Mouse (Mus musculus) thymus, postnatal 10 days (tissue): ENCODE data around the gene Tkt.
"Not testable (repeated sequence)": the region's sequence is repeated elsewhere in the genome, so short reads cannot be mapped to it uniquely, and the experiment has no call there.

Experiments used
- DNase-seq, 2 experiments: peaks; one replicate each; pipeline ENCODE4 v3.0.0; 2021; ENCODE audit warnings: low spot score in 2 of 2

The Tkt gene

DNA sequence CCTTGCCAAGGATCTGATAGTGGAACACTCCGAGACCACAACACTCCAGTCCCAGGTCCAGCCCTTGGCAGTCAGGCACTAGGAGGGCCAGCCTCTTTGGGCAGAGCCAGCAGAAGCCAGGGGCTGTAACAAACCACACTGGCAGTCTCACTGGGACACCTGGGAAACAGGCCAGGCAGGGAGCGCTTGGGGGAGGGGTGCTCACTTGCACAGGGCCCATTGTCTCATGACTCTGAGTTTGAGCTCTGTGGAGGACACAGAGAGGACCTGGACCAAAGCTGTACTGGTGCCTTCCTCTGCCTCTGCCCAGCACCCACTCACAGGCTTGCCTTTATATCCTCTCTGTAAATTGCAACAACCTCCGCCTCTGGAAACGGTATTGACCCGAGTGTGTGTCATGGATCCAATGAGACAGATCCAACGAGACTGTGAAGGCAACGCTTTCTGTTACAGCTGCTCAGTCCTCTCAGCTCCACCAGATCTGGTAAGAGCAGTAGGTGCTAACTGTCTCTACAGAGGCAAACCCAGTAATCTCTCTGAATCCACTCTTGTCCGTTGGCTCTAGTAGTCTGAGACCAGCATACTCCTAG is at the start of gene Tkt:
Tkt (plus strand) TSS at position 229 of the 590 bp plus-strand sequence.
- DNase-seq, result no peak

DNA sequence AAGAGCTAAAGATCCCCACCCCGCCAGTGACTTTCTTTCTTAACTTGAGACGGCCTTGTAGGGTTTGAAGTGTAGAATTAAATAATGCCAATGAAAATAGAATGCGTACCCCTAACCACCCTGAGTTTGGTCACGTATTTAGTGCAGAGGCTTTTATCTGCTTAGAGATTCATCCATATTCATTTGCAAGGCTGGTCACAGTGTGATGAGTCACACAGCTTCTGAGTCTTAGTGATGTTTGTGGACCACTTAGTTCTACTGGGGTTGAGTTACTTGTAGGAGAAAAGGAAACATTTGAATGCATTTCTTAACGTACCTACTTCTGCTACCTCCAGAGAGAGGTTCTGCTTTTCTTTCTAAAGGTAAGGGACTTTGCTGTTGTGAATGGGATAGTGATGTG is 43.2 kb upstream of the Tkt start:
- no peak for DNase-seq

- DNase-seq, result no peak
Observed at GRCm38 (mm10) chr14:30510214-30510763, 37.9 kb upstream of the Tkt start.

- no peak for DNase-seq
Observed at GRCm38 (mm10) chr14:30512896-30513295, 35.3 kb upstream of the Tkt start.

- no peak for DNase-seq
Observed at GRCm38 (mm10) chr14:30515931-30516723, 32.0 kb upstream of the Tkt start.

- no peak for DNase-seq
Observed at GRCm38 (mm10) chr14:30519323-30519722, 28.8 kb upstream of the Tkt start.

GRCm38 (mm10) chr14:30523356-30523755 is 24.8 kb upstream of the Tkt start:
- DNase-seq, result no peak

GRCm38 (mm10) chr14:30528392-30528791 is 19.8 kb upstream of the Tkt start:
- no peak for DNase-seq

DNA sequence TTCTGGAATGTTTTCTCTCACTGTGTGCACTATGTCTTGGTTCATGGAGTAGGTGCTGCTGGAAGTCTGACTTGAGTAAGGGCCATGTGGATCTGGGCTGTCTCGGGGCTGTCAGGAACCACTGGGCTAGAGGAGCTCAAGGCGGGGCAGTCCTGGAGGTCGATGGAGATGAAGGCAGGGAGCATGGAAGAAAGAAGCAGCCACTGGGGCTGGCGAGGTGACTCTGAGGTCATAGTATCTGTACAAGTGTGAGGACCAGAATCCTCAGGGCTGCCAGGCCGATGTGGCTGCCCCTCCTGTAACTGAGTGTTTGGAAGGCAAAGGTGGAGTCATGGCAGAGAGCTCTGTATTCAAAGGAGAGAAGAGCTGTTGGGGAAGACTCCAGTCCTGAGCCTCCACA is 19.2 kb upstream of the Tkt start:
- no peak for DNase-seq

- no peak for DNase-seq
Observed at GRCm38 (mm10) chr14:30529454-30529853, 18.7 kb upstream of the Tkt start.

- DNase-seq, result no peak
Observed at GRCm38 (mm10) chr14:30530726-30531269, 17.4 kb upstream of the Tkt start.

DNA sequence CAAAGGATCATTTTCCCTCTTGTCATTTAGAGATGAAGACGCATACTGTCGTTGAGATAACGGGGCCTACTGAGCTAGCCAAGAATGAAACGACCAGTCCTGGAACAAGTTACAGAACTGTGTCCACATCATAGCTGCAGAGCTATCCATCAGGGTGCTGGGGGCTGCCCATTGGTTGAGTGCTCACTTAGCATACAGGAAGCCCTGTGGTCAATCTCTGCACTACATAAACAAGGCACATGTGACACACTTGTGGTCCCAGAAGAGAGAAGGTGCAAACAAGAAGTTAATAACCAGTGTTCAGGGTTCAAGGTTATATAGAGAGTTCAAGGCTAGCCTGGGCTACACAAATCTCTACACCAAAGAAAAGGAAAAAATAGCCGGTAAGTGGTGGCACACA is 16.7 kb upstream of the Tkt start:
- no peak for DNase-seq

- DNase-seq, result no peak
Observed at GRCm38 (mm10) chr14:30531896-30532295, 16.3 kb upstream of the Tkt start.

DNA sequence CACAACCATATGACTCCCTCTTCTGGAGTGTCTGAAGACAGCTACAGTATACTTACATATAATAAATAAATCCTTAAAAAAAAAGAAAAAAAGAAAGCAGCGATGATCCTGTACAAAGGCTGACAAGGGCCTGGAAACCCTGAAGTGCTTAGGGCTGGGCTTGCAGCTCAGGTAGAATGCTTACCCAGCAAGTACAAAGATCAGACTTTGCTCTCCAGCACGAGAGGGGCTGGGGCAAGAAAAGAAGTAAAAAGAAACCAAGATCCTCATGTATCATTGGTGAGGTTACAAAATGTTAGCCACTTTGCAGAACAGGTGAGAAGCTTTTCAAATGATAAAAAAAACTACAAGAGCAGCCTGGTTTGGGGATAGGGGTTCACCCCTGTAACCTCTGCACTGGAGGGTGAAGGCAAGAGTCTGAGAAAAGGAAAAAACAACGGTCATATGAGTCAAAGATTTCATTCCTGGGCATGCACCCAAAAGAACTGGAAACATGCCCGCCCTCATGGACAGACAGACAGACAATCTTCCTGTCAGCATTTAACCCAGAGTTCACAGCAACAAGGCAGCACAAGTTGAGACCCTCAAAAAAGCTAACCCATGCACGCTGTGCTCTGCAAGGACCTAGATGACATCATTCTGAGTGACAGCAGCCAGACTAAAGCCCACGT is 14.2 kb upstream of the Tkt start:
- no peak for DNase-seq

DNA sequence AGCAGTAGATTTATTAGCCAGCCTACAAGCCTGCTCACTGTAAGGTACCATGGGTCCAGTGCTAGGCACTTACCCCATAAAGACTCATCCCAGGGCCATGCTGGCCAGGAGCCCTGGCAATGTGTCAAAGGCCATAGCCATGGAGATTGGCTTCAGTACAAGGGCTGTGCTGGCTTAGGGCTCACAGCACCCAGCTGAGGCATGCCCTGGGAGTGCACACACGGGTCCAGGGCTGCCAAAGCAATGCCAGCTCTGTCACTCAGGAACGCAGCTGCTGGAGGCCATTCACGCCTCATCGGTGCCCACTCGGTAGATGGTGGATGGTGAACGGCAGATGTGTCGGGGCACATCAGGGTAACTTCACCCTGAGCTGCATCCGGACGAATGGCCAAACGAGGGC is 6.6 kb upstream of the Tkt start:
- DNase-seq, result no peak

GRCm38 (mm10) chr14:30543331-30543730 is 4.8 kb upstream of the Tkt start:
- not testable (repeated sequence) for DNase-seq

DNA sequence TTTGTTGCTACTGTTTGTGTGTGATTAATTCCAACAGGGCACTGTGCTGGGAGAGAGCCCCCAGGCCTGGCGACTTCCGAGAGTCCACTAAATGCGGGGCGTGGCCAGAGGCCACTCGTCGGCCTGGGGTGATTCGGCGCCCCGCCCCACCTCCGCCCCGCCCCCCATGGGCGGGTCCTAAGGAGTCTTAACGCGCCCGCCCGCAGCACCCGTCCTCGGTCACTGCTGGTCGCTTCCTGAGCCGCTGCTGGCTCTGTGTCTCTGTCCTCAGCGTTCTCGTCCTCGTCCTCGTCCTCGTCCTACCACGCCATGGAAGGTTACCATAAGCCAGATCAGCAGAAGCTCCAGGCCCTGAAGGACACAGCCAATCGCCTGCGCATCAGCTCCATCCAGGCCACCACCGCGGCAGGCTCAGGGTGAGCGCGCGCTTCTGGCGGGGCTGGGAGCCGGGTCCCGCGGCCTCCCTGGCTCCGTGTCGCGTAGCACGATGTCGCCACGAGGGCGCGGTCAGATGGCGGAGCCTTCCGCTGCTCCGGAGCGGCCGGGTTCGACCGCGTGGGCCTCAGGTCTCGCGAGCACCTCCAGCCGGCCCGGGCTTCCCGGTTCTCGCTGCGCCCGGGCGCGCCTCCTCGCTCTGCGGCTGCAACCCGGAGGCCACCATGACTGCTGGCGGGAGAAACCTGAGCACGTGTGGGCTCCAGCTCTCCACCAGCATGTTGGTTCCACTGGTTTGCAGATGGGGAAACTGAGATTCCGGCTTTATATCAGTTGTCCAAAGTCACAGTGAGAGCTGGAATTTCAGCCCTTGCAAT is 1.0 kb downstream of the Tkt start:
- DNase-seq, result peak; percentile 81 to 92

- peak; percentile 19 to 20 for DNase-seq
Observed at GRCm38 (mm10) chr14:30549777-30550149, 1.6 kb downstream of the Tkt start.

- no peak for DNase-seq
Observed at GRCm38 (mm10) chr14:30550232-30551070, 2.3 kb downstream of the Tkt start.

GRCm38 (mm10) chr14:30551509-30551908 is 3.4 kb downstream of the Tkt start:
- DNase-seq, result no peak

- DNase-seq, result no peak
Observed at GRCm38 (mm10) chr14:30551981-30552380, 3.8 kb downstream of the Tkt start.
